Mouse (Mus musculus) forebrain, embryonic 15.5 days (tissue): ENCODE measurements at regions not wholly inside any gene's neighbourhood (a gene's known extent, or its start where the extent isn't known, plus 50 kb on each side); places are given as distances from the start of the nearest gene placed in this dataset.

Experiments
- ATAC-seq: fragments of 200-750 bp; cut with Nextera tagmentation; replicated peaks from 2 replicates; pipeline ENCODE4 v1.8.0; 2017; ENCODE audit warnings: mild to moderate bottlenecking, moderate TSS enrichment, moderate library complexity
- H3K27ac ChIP-seq: fragments of 300-500 bp; sonication (generic); replicated peaks from 2 replicates; pipeline ENCODE4 v1.5.1; 2015; ENCODE audit warnings: mild to moderate bottlenecking, inconsistent platforms
- H3K27me3 ChIP-seq: fragments of 300-500 bp; sonication (generic); 2 replicates; pipeline ENCODE4 v1.6.1; 2015; ENCODE audit warnings: inconsistent platforms
- H3K36me3 ChIP-seq: fragments of 300-500 bp; sonication (generic); 2 replicates; pipeline ENCODE4 v1.6.1; 2015; ENCODE audit warnings: mild to moderate bottlenecking, inconsistent platforms
- H3K4me1 ChIP-seq: fragments of 300-500 bp; sonication (generic); 2 replicates; pipeline ENCODE4 v1.6.1; 2015; ENCODE audit warnings: inconsistent platforms
- H3K4me2 ChIP-seq: fragments of 300-500 bp; sonication (generic); replicated peaks from 2 replicates; pipeline ENCODE4 v1.6.1; 2015; ENCODE audit warnings: mild to moderate bottlenecking, inconsistent platforms
- H3K4me3 ChIP-seq: fragments of 300-500 bp; sonication (generic); 2 replicates; pipeline ENCODE4 v1.5.1; 2015; ENCODE audit warnings: mild to moderate bottlenecking, inconsistent platforms
- H3K9ac ChIP-seq: fragments of 300-500 bp; sonication (generic); replicated peaks from 2 replicates; pipeline ENCODE4 v1.6.1; 2015; ENCODE audit warnings: mild to moderate bottlenecking, inconsistent platforms
- H3K9me3 ChIP-seq: fragments of 300-500 bp; sonication (generic); 2 replicates; pipeline ENCODE4 v1.6.1; 2016; ENCODE audit warnings: inconsistent platforms
- WGBS: fragments of 180-500 bp; shearing (Covaris S2); methylation state at CpG from one replicate; pipeline ENCODE4 v1.1.7; 2015; ENCODE audit warnings: mixed read lengths; 5-methylcytosine and 5-hydroxymethylcytosine counted together

- no peak overlapping the region for H3K9ac ChIP-seq
- H3K4me3 ChIP-seq, result no peak overlapping the region
- H3K27me3 ChIP-seq, result no peaks in the 10 kb centered on the region
- H3K4me2 ChIP-seq, result no peak overlapping the region
- peak; percentile 48; the same call in 1 of the 2 replicates for ATAC-seq
- H3K36me3 ChIP-seq, result no peaks in the 10 kb centered on the region
- H3K9me3 ChIP-seq, result no peaks in the 10 kb centered on the region
- no peaks in the 10 kb centered on the region for H3K4me1 ChIP-seq
- H3K27ac ChIP-seq, result no peak overlapping the region
- 54% methylated on average over 4 of the region's 4 CpGs for WGBS
Measured at GRCm38 (mm10) chrX:167152611-167153010, 56.5 kb downstream of the Tmsb4x start.

- H3K27ac ChIP-seq, result no peak overlapping the region
- H3K36me3 ChIP-seq, result no peaks in the 10 kb centered on the region
- no peak for ATAC-seq
- no peaks in the 10 kb centered on the region for H3K27me3 ChIP-seq
- H3K4me2 ChIP-seq, result no peak overlapping the region
- no peaks in the 10 kb centered on the region for H3K9me3 ChIP-seq
- no peak overlapping the region for H3K9ac ChIP-seq
- no peak overlapping the region for H3K4me3 ChIP-seq
- WGBS, result 46% methylated on average over 3 of the region's 3 CpGs
- H3K4me1 ChIP-seq, result no peaks in the 10 kb centered on the region
Measured at GRCm38 (mm10) chrX:167151341-167151740, 57.8 kb downstream of the Tmsb4x start.

GRCm38 (mm10) chrX:167149400-167149799 lies 59.7 kb downstream of the Tmsb4x start:
- Histone ChIP-seq H3K27me3 (no peaks in the 10 kb centered on the region), H3K9ac (no peak overlapping the region), H3K4me2 (no peak overlapping the region), H3K36me3 (no peaks in the 10 kb centered on the region), H3K4me3 (no peak overlapping the region), H3K4me1 (no peaks in the 10 kb centered on the region), H3K27ac (no peak overlapping the region), H3K9me3 (no peaks in the 10 kb centered on the region)
- 77% methylated on average over 4 of the region's 4 CpGs for WGBS
- no peak for ATAC-seq

- H3K27ac ChIP-seq, result no peak overlapping the region
- no peak overlapping the region for H3K4me2 ChIP-seq
- no peaks in the 10 kb centered on the region for H3K9me3 ChIP-seq
- H3K27me3 ChIP-seq, result no peaks in the 10 kb centered on the region
- no peak overlapping the region for H3K4me3 ChIP-seq
- H3K4me1 ChIP-seq, result no peaks in the 10 kb centered on the region
- H3K36me3 ChIP-seq, result no peaks in the 10 kb centered on the region
- WGBS, result 82% methylated on average over 8 of the region's 8 CpGs
- ATAC-seq, result no peak
- no peak overlapping the region for H3K9ac ChIP-seq
Measured at GRCm38 (mm10) chrX:167146513-167147360, 62.4 kb downstream of the Tmsb4x start.

GRCm38 (mm10) chrX:167145508-167146182 lies 63.5 kb downstream of the Tmsb4x start:
- Histone ChIP-seq H3K36me3 (no peaks in the 10 kb centered on the region), H3K27ac (no peak overlapping the region), H3K4me2 (no peak overlapping the region), H3K27me3 (no peaks in the 10 kb centered on the region), H3K9ac (no peak overlapping the region), H3K4me1 (no peaks in the 10 kb centered on the region), H3K9me3 (no peaks in the 10 kb centered on the region), H3K4me3 (no peak overlapping the region)
- WGBS, result 78% methylated on average over 11 of the region's 11 CpGs
- ATAC-seq, result no peak

- H3K9ac ChIP-seq, result no peak overlapping the region
- 77% methylated on average over 2 of the region's 2 CpGs for WGBS
- H3K4me2 ChIP-seq, result no peak overlapping the region
- no peak overlapping the region for H3K4me3 ChIP-seq
- H3K27me3 ChIP-seq, result no peaks in the 10 kb centered on the region
- no peaks in the 10 kb centered on the region for H3K36me3 ChIP-seq
- no peak overlapping the region for H3K27ac ChIP-seq
- H3K9me3 ChIP-seq, result no peaks in the 10 kb centered on the region
- ATAC-seq, result no peak
- H3K4me1 ChIP-seq, result no peaks in the 10 kb centered on the region
Measured at GRCm38 (mm10) chrX:167139110-167139509, 70.0 kb downstream of the Tmsb4x start.

- no peak overlapping the region for H3K27ac ChIP-seq
- ATAC-seq, result no peak
- no peaks in the 10 kb centered on the region for H3K9me3 ChIP-seq
- no peaks in the 10 kb centered on the region for H3K4me1 ChIP-seq
- no peaks in the 10 kb centered on the region for H3K27me3 ChIP-seq
- WGBS, result 87% methylated on average over 3 of the region's 3 CpGs
- H3K4me2 ChIP-seq, result no peak overlapping the region
- no peak overlapping the region for H3K9ac ChIP-seq
- H3K36me3 ChIP-seq, result no peaks in the 10 kb centered on the region
- no peak overlapping the region for H3K4me3 ChIP-seq
Measured at GRCm38 (mm10) chrX:167134250-167134649, 74.9 kb downstream of the Tmsb4x start.

- Histone ChIP-seq H3K4me3 (no peak overlapping the region), H3K4me2 (no peak overlapping the region), H3K4me1 (no peaks in the 10 kb centered on the region), H3K36me3 (no peaks in the 10 kb centered on the region), H3K9ac (no peak overlapping the region), H3K9me3 (no peaks in the 10 kb centered on the region), H3K27me3 (no peaks in the 10 kb centered on the region), H3K27ac (no peak overlapping the region)
- WGBS, result 88% methylated on average over 4 of the region's 4 CpGs
- ATAC-seq, result no peak
Measured at GRCm38 (mm10) chrX:167132989-167133395, 76.1 kb downstream of the Tmsb4x start.

- no peak overlapping the region for H3K9ac ChIP-seq
- H3K4me2 ChIP-seq, result no peak overlapping the region
- no peaks in the 10 kb centered on the region for H3K27me3 ChIP-seq
- no peaks in the 10 kb centered on the region for H3K9me3 ChIP-seq
- 94% methylated on average over 3 of the region's 3 CpGs for WGBS
- no peak for ATAC-seq
- H3K36me3 ChIP-seq, result no peaks in the 10 kb centered on the region
- no peaks in the 10 kb centered on the region for H3K4me1 ChIP-seq
- H3K4me3 ChIP-seq, result no peak overlapping the region
- H3K27ac ChIP-seq, result no peak overlapping the region
Measured at GRCm38 (mm10) chrX:167131317-167131716, 77.8 kb downstream of the Tmsb4x start.

- WGBS, result 91% methylated on average over 5 of the region's 5 CpGs
- Histone ChIP-seq H3K4me3 (no peak overlapping the region), H3K9ac (no peak overlapping the region), H3K36me3 (no peaks in the 10 kb centered on the region), H3K4me2 (no peak overlapping the region), H3K27ac (no peak overlapping the region), H3K4me1 (no peaks in the 10 kb centered on the region), H3K9me3 (no peaks in the 10 kb centered on the region), H3K27me3 (no peaks in the 10 kb centered on the region)
- no peak for ATAC-seq
Measured at GRCm38 (mm10) chrX:167130601-167131000, 78.5 kb downstream of the Tmsb4x start.

- Histone ChIP-seq H3K9me3 (no peaks in the 10 kb centered on the region), H3K27me3 (no peaks in the 10 kb centered on the region; the same call in 1 of the 2 replicates), H3K36me3 (no peaks in the 10 kb centered on the region), H3K9ac (no peak overlapping the region), H3K4me1 (no peaks in the 10 kb centered on the region), H3K4me2 (no peak overlapping the region), H3K27ac (no peak overlapping the region), H3K4me3 (no peak overlapping the region)
- WGBS, result 92% methylated on average over 4 of the region's 4 CpGs
- ATAC-seq, result no peak
Measured at GRCm38 (mm10) chrX:167119288-167119687, 89.8 kb downstream of the Tmsb4x start.

GRCm38 (mm10) chrX:167115096-167115495 lies 94.0 kb downstream of the Tmsb4x start:
- Histone ChIP-seq H3K4me1 (no peaks in the 10 kb centered on the region), H3K27me3 (no peaks in the 10 kb centered on the region; the same call in 1 of the 2 replicates), H3K4me2 (no peak overlapping the region), H3K9me3 (no peaks in the 10 kb centered on the region), H3K36me3 (no peaks in the 10 kb centered on the region), H3K27ac (no peak overlapping the region), H3K9ac (no peak overlapping the region), H3K4me3 (no peak overlapping the region)
- WGBS, result 82% methylated on average over 1 of the region's 1 CpGs
- no peak for ATAC-seq
